Mouse (Mus musculus): ENCODE data around the gene C1d.

DNA sequence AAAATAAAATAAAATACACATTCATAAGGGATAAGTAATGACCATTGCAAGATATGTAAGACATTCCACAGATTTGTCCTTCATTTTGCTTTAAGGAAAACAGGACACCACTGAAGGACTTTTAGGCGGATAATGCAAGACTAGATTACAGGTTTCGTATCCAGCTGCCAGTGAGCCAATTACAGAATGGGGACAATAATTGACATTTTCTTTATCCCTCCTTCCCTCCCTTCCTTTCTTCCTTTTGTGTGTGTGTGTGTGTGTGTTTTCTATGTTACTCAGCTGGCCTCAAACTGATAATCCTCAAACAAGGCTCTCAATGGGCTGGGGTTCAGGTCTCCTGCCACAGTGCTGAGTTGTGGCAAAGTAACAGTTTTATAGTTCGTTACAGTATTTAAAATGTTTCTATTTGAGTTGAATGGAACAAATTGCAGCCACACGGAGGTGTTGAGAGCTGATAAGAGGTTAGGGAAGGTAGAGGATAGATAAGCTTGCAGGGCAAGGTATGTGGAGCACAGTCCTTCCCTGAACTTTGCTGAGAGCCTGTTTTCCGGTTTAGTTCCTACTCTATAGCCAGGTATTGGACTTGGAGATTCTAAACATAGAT is 44.4 kb upstream of the C1d start:
- TF ChIP-seq POLR2A (IDR thresholded peaks at IDR 0.05; ENCODE audit: insufficient read depth, low read depth, low read length) (no peak), CTCF (IDR thresholded peaks at IDR 0.05; ENCODE audit: insufficient read depth, low read depth, low read length) (no peak)
